Mouse (Mus musculus): Measurements from ENCODE around the gene Immp2l.

DNA sequence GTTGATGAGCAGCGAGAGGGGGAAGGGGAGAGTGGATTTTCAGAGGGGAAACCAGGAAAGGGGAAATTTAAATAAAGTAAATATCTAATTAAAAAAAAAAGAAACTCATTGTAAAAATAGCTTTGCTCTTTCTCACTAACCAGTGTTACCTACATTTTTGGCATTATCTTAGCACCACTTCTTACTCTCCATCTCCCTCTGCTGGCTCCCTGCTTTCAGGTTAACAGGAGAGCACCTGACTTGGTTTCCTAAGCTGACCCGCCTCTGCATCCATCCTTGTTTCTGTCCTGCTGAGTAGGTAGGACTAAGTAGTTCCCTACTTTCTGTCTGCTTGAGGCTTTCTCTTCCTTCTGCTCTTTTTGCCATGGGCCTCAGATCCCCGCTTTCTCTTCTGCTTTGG is 198.0 kb downstream of the Immp2l start:
- TF ChIP-seq CTCF (IDR thresholded peaks at IDR 0.05; ENCODE audit: low read depth, low read length) (no peak), POLR2A (IDR thresholded peaks at IDR 0.05; ENCODE audit: extremely low read depth, insufficient read depth, low read length) (no peak)

All from liver, adult 2 months (tissue).